Mouse (Mus musculus) small intestine, adult 2 months (tissue): ENCODE measurements around the gene Tmf1. TPM values are rescaled to one million over a fixed set of nuclear protein-coding genes. Genes with fewer than 3 reads are reported as not detected.
A peak's percentile ranks its signal among the peaks of the same experiment; 100 is the strongest.

Source experiments
- H3K27ac ChIP-seq: fragments of 200-500 bp; 2 replicates; pipeline ENCODE4 v1.5.1; 2012; ENCODE audit warnings: low read depth, low read length, control low read depth, inconsistent platforms; ENCODE audit not compliant: insufficient read depth
- H3K27me3 ChIP-seq: fragments of 200-500 bp; 2 replicates; pipeline ENCODE4 v1.6.1; 2012; ENCODE audit warnings: mild to moderate bottlenecking, moderate library complexity, low read length, inconsistent platforms; ENCODE audit not compliant: control insufficient read depth, insufficient read depth
- H3K36me3 ChIP-seq: fragments of 200-500 bp; 2 replicates; pipeline ENCODE4 v1.6.1; 2012; ENCODE audit warnings: mild to moderate bottlenecking, low read length, control low read depth, inconsistent platforms; ENCODE audit not compliant: control insufficient read depth, insufficient read depth
- H3K4me1 ChIP-seq: fragments of 200-500 bp; 2 replicates; pipeline ENCODE4 v1.6.1; 2012; ENCODE audit warnings: low read length, inconsistent platforms, mixed read lengths; ENCODE audit not compliant: control insufficient read depth, insufficient read depth, insufficient read length
- H3K4me3 ChIP-seq: fragments of 200-500 bp; 2 replicates; pipeline ENCODE4 v1.5.1; 2012; ENCODE audit warnings: low read depth, mild to moderate bottlenecking, control low read depth, inconsistent platforms, low read length, moderate library complexity
- CTCF ChIP-seq: fragments of 200-500 bp; IDR thresholded peaks from 2 replicates; pipeline ENCODE4 v1.5.1; 2012; ENCODE audit warnings: low read depth, mild to moderate bottlenecking, control low read depth, inconsistent platforms, low read length, moderate library complexity, mixed read lengths; ENCODE audit not compliant: insufficient replicate concordance, insufficient read length; ENCODE audit errors: extremely low read depth
- POLR2A ChIP-seq: fragments of 200-500 bp; IDR thresholded peaks from 2 replicates; pipeline ENCODE4 v1.6.1; 2012; ENCODE audit warnings: low read depth, mild to moderate bottlenecking, control low read depth, inconsistent platforms, low read length, moderate library complexity
- WGBS: fragments of 180-500 bp; shearing (Covaris S2); methylation state at CpG from one replicate; pipeline ENCODE4 v1.1.7; 2018; 5-methylcytosine and 5-hydroxymethylcytosine counted together
- polyA plus RNA-seq: library from polyadenylated mRNA; depleted of rRNA; stranded (reverse); fragments of >200 nt; gene quantifications from 2 replicates; pipeline ENCODE4 v1.2.3, GENCODE M21; 2012

Tmf1 gene
- polyA plus RNA-seq, 1 experiment: 2.3 TPM

GRCm38 (mm10) chr6:97210191-97210961, 31.5 kb upstream of the Tmf1 start, which contains the start of gene Arl6ip5:
Gene Arl6ip5, plus strand, starts transcription at chr6:97210689.
- peak; percentile 72 for TF ChIP-seq POLR2A
- TF ChIP-seq CTCF: no peak
- H3K4me3 ChIP-seq: peak within 1 kb of the TSS; percentile 93
- H3K27ac ChIP-seq: peak within 1 kb of the TSS; percentile 74
- H3K27me3 ChIP-seq: no peaks in the 10 kb centered on the region
- peaks cover 6% of the 10 kb centered on the region; the same call in 1 of the 2 replicates for H3K4me1 ChIP-seq
- H3K36me3 ChIP-seq: no peaks in the 10 kb centered on the region
- 5% methylated on average over 32 of the region's 32 CpGs for WGBS

- WGBS: 92% methylated on average over 4 of the region's 4 CpGs
- Histone ChIP-seq H3K4me3 (no peak overlapping the region), H3K27ac (peak overlapping the region; percentile 36; the same call in 1 of the 2 replicates), H3K27me3 (no peaks in the 10 kb centered on the region), H3K4me1 (peaks cover 6% of the 10 kb centered on the region; the same call in 1 of the 2 replicates), H3K36me3 (no peaks in the 10 kb centered on the region)
- TF ChIP-seq CTCF: no peak
These were observed 30.8 kb upstream of the Tmf1 start for GRCm38 (mm10) chr6:97209751-97210150.

GRCm38 (mm10) chr6:97209201-97209600, 30.3 kb upstream of the Tmf1 start:
- 69% methylated on average over 3 of the region's 3 CpGs for WGBS
- H3K27ac ChIP-seq: no peak overlapping the region
- no peak for TF ChIP-seq CTCF
- no peak for TF ChIP-seq POLR2A

GRCm38 (mm10) chr6:97208406-97208805, 29.5 kb upstream of the Tmf1 start:
- Histone ChIP-seq H3K4me3 (no peak overlapping the region), H3K36me3 (no peaks in the 10 kb centered on the region), H3K27ac (no peak overlapping the region), H3K4me1 (peaks cover 8% of the 10 kb centered on the region; the same call in 1 of the 2 replicates), H3K27me3 (no peaks in the 10 kb centered on the region)
- TF ChIP-seq CTCF: no peak
- TF ChIP-seq POLR2A: no peak
- WGBS: 45% methylated on average over 3 of the region's 3 CpGs

More at GRCm38 (mm10) chr6:97209201-97209600, 30.3 kb upstream of the Tmf1 start:
- no peak overlapping the region for H3K4me3 ChIP-seq
- no peaks in the 10 kb centered on the region for H3K27me3 ChIP-seq
- peaks cover 8% of the 10 kb centered on the region; the same call in 1 of the 2 replicates for H3K4me1 ChIP-seq
- H3K36me3 ChIP-seq: no peaks in the 10 kb centered on the region

- no peaks in the 10 kb centered on the region for H3K36me3 ChIP-seq
- WGBS: 74% methylated on average over 4 of the region's 4 CpGs
These were observed 28.2 kb upstream of the Tmf1 start for GRCm38 (mm10) chr6:97207085-97207484.

GRCm38 (mm10) chr6:97205439-97205885, 26.5 kb upstream of the Tmf1 start, which contains the start of gene Uba3:
Gene Uba3, minus strand, starts transcription at chr6:97205647.
- H3K27me3 ChIP-seq: no peaks in the 10 kb centered on the region
- H3K36me3 ChIP-seq: peaks cover 4% of the 10 kb centered on the region
- peaks cover 2% of the 10 kb centered on the region; the same call in 1 of the 2 replicates for H3K4me1 ChIP-seq
- WGBS: 2% methylated on average over 38 of the region's 38 CpGs
- peak within 1 kb of the TSS; percentile 99 for H3K4me3 ChIP-seq
- H3K27ac ChIP-seq: peak within 1 kb of the TSS; percentile 70
- TF ChIP-seq POLR2A (peak; percentile 68; the same call in 1 of the 2 replicates), CTCF (no peak)

More at GRCm38 (mm10) chr6:97207085-97207484, 28.2 kb upstream of the Tmf1 start:
- no peak for TF ChIP-seq CTCF
- TF ChIP-seq POLR2A: no peak
- peaks cover 5% of the 10 kb centered on the region; the same call in 1 of the 2 replicates for H3K4me1 ChIP-seq
- no peak overlapping the region for H3K4me3 ChIP-seq
- H3K27ac ChIP-seq: no peak overlapping the region
- H3K27me3 ChIP-seq: no peaks in the 10 kb centered on the region

- Histone ChIP-seq H3K27me3 (no peaks in the 10 kb centered on the region), H3K4me3 (peak overlapping the region; percentile 99), H3K36me3 (peaks cover 4% of the 10 kb centered on the region), H3K4me1 (peaks cover 2% of the 10 kb centered on the region; the same call in 1 of the 2 replicates), H3K27ac (peak overlapping the region; percentile 70)
- under 1% methylated on average over 16 of the region's 16 CpGs for WGBS
- TF ChIP-seq CTCF (no peak), POLR2A (no peak)
These were observed 26.0 kb upstream of the Tmf1 start for GRCm38 (mm10) chr6:97204952-97205351.
